In genomic region chr11:95688981-95689380, GRCm38 (mm10) we compare ENCODE assay signal across 9 mouse cellular contexts. TPM values are rescaled to one million over a fixed set of nuclear protein-coding genes. Genes with fewer than 3 reads are reported as not detected.
DNase-seq lines count a peak whose midpoint lies in the region; ATAC-seq and TF ChIP-seq lines count a peak whose summit lies in the region.
"Had no signal": no experiment of that assay in that cellular context is flagged by ENCODE, and none has a peak within 500 bp of the region (broad histone marks: within the 10 kb centered on the region; RNA-seq: fewer than 3 reads in every experiment).

No protein-coding gene starts in this region.

- no peak overlapping the region for H3K4me3 ChIP-seq in kidney, embryonic 16.5 days (ENCODE audit: low read length)
- H3K4me3 ChIP-seq in kidney, embryonic 14.5 days (ENCODE audit: low read length): no peak overlapping the region
- peak overlapping the region; percentile 13 for H3K4me3 ChIP-seq in brown adipose tissue, adult 24 weeks (ENCODE audit: insufficient read depth, low read depth, low read length)
- no peak overlapping the region for H3K4me3 ChIP-seq in macrophage (ENCODE audit: inconsistent target)
- H3K4me3 ChIP-seq in cerebellum, adult 2 months (replicated peaks; ENCODE audit: insufficient read depth, low read depth, low read length): no peak overlapping the region
- no peak overlapping the region for H3K4me3 ChIP-seq in forebrain, embryonic 14.5 days (ENCODE audit: low read depth, low read length)
- H3K4me3 ChIP-seq: neural tube, embryonic 12.5 days had no signal

- TF ChIP-seq CTCF in cerebellum, adult 2 months (IDR thresholded peaks at IDR 0.05; ENCODE audit: borderline replicate concordance, insufficient read depth, low read depth, low read length): no peak

- no peaks in the 10 kb centered on the region for H3K79me2 ChIP-seq in macrophage (ENCODE audit: inconsistent target)

- DNase-seq in cerebellum, adult 2 months: no peak
- no peak for DNase-seq in adrenal gland, adult 2 months
- no peak for DNase-seq in forebrain, embryonic 14.5 days (ENCODE audit: low spot score)

- peaks cover 8% of the 10 kb centered on the region; the same call in 1 of the 2 replicates for H3K4me1 ChIP-seq in kidney, embryonic 16.5 days (ENCODE audit: insufficient read depth, low read length)
- peaks cover 10% of the 10 kb centered on the region; the same call in 1 of the 2 replicates for H3K4me1 ChIP-seq in kidney, embryonic 14.5 days (ENCODE audit: control insufficient read depth, insufficient read depth, low read length)
- H3K4me1 ChIP-seq in brown adipose tissue, adult 24 weeks (ENCODE audit: control insufficient read depth, insufficient read depth, insufficient read length, low read length): peaks cover 10% of the 10 kb centered on the region
- no peaks in the 10 kb centered on the region for H3K4me1 ChIP-seq in cerebellum, adult 2 months (ENCODE audit: control insufficient read depth, insufficient read depth, low read length)
- no peaks in the 10 kb centered on the region for H3K4me1 ChIP-seq in forebrain, embryonic 14.5 days (ENCODE audit: control insufficient read depth, insufficient read depth, low read length)
- H3K4me1 ChIP-seq: neural tube, embryonic 12.5 days had no signal

- H3K27ac ChIP-seq in kidney, embryonic 16.5 days (ENCODE audit: low read length): peak overlapping the region; percentile 78
- H3K27ac ChIP-seq in kidney, embryonic 14.5 days (ENCODE audit: low read depth, low read length): no peak overlapping the region
- peak overlapping the region; percentile 81 for H3K27ac ChIP-seq in brown adipose tissue, adult 24 weeks (replicated peaks; ENCODE audit: low read depth, low read length)
- H3K27ac ChIP-seq in macrophage: peak overlapping the region; percentile 98
- H3K27ac ChIP-seq in cerebellum, adult 2 months (ENCODE audit: insufficient read depth, low read length): no peak overlapping the region
- no peak overlapping the region for H3K27ac ChIP-seq in forebrain, embryonic 14.5 days (ENCODE audit: low read depth, low read length)
- H3K27ac ChIP-seq: neural tube, embryonic 12.5 days had no signal

- TF ChIP-seq POLR2A in cerebellum, adult 2 months (IDR thresholded peaks at IDR 0.05; ENCODE audit: borderline replicate concordance, insufficient read depth, low read length): no peak

- no peaks in the 10 kb centered on the region for H3K36me3 ChIP-seq in kidney, embryonic 16.5 days (ENCODE audit: insufficient read depth, low read length)
- no peaks in the 10 kb centered on the region for H3K36me3 ChIP-seq in kidney, embryonic 14.5 days (ENCODE audit: control insufficient read depth, insufficient read depth, low read length)
- H3K36me3 ChIP-seq in macrophage (ENCODE audit: inconsistent target): no peaks in the 10 kb centered on the region
- H3K36me3 ChIP-seq in forebrain, embryonic 14.5 days (ENCODE audit: control insufficient read depth, insufficient read depth, low read length): no peaks in the 10 kb centered on the region
- H3K36me3 ChIP-seq: neural tube, embryonic 12.5 days had no signal

- H3K4me2 ChIP-seq in kidney, embryonic 16.5 days (replicated peaks; ENCODE audit: low read depth, low read length): no peak overlapping the region
- H3K4me2 ChIP-seq in kidney, embryonic 14.5 days (replicated peaks; ENCODE audit: low read depth, low read length): no peak overlapping the region
- H3K4me2 ChIP-seq in forebrain, embryonic 14.5 days (ENCODE audit: low read length): no peak overlapping the region
- H3K4me2 ChIP-seq: neural tube, embryonic 12.5 days had no signal

- 53% methylated on average over 7 of the region's 7 CpGs for WGBS in kidney, embryonic 16.5 days
- WGBS in kidney, embryonic 14.5 days: 51% methylated on average over 7 of the region's 7 CpGs
- WGBS in macrophage (ENCODE audit: missing documents): 4% methylated on average over 7 of the region's 7 CpGs
- 59% methylated on average over 7 of the region's 7 CpGs for WGBS in cerebellum, adult 2 months
- 75% methylated on average over 7 of the region's 7 CpGs for WGBS in forebrain, embryonic 14.5 days

- H3K9ac ChIP-seq in kidney, embryonic 16.5 days (replicated peaks; ENCODE audit: low read length): no peak overlapping the region
- no peak overlapping the region for H3K9ac ChIP-seq in kidney, embryonic 14.5 days (ENCODE audit: low read depth, low read length)
- no peak overlapping the region for H3K9ac ChIP-seq in forebrain, embryonic 14.5 days (ENCODE audit: low read length)
- H3K9ac ChIP-seq: neural tube, embryonic 12.5 days had no signal

- H3K27me3 ChIP-seq in kidney, embryonic 16.5 days (ENCODE audit: insufficient read depth, low read length): no peaks in the 10 kb centered on the region
- no peaks in the 10 kb centered on the region for H3K27me3 ChIP-seq in kidney, embryonic 14.5 days (ENCODE audit: control insufficient read depth, insufficient read depth, low read length)
- no peaks in the 10 kb centered on the region for H3K27me3 ChIP-seq in cerebellum, adult 2 months (ENCODE audit: control insufficient read depth, insufficient read depth, low read length)
- no peaks in the 10 kb centered on the region for H3K27me3 ChIP-seq in forebrain, embryonic 14.5 days (replicated peaks; ENCODE audit: control insufficient read depth, insufficient read depth, low read length)

- no peak for ATAC-seq in kidney, embryonic 16.5 days (ENCODE audit: low FRiP score, low TSS enrichment)
- ATAC-seq in kidney, embryonic 14.5 days (ENCODE audit: low FRiP score, low TSS enrichment): no peak
- ATAC-seq in hematopoietic stem cell, adult 5-6 weeks (replicated peaks in 1 of 2; ENCODE audit: insufficient read depth in 1 of 2, low FRiP score in 2 of 2, low TSS enrichment in 1 of 2, low read depth in 1 of 2, poor library complexity in 2 of 2, severe bottlenecking in 2 of 2): peak; percentile 25 to 26; a peak in 3 of 4 replicates
- ATAC-seq in forebrain, embryonic 14.5 days: no peak

- no peaks in the 10 kb centered on the region for H3K9me3 ChIP-seq in kidney, embryonic 16.5 days (ENCODE audit: low read length)
- no peaks in the 10 kb centered on the region for H3K9me3 ChIP-seq in kidney, embryonic 14.5 days (ENCODE audit: control insufficient read depth, low read length)
- no peaks in the 10 kb centered on the region for H3K9me3 ChIP-seq in forebrain, embryonic 14.5 days (replicated peaks; ENCODE audit: control insufficient read depth, low read length)
- H3K9me3 ChIP-seq: neural tube, embryonic 12.5 days had no signal

RNA-seq across cellular contexts. Expression of gene Phb, which starts 22.2 kb away (rescaled TPM):
- polyA plus RNA-seq in kidney, embryonic 16.5 days (2015; fragmentation: Nextera tagmentation; extraction: Ambion mirVana): 258 and 288 TPM in 2 replicates
- 261 and 268 TPM in 2 replicates for polyA plus RNA-seq in kidney, embryonic 14.5 days (2014; fragmentation: Nextera tagmentation; extraction: Ambion mirVana)
- 256 and 422 TPM in 2 replicates for polyA plus RNA-seq in brown adipose tissue, adult 24 weeks (2012; ENCODE audit: insufficient read depth, insufficient read length, missing spikeins)
- 76.0 and 90.7 TPM in 2 replicates for total RNA-seq in hematopoietic stem cell, adult 5-6 weeks (2017)
- 100 to 1,000 TPM in 2 of 26 experiments, 10 to 100 TPM in 24; 28.4 to 130 (median 52.8) TPM for total RNA-seq in macrophage (2018; cell fraction: chromatin; rRNA removed)
- 10 to 100 TPM; 33.5 to 62.3 (median 44.5) TPM for total RNA-seq in macrophage (2018; cell fraction: cytosol; rRNA removed)
- 10 to 100 TPM; 16.1 to 63.1 (median 36.5) TPM for total RNA-seq in macrophage (2018; cell fraction: nucleus; rRNA removed)
- polyA plus RNA-seq in macrophage (2018): 67.1 to 111 TPM (median 84.1 TPM) in 3 replicates
- 241 and 253 TPM in 2 replicates for polyA plus RNA-seq in cerebellum, adult 2 months (2012; rRNA removed)
- 100 to 1,000 TPM; 204 to 395 TPM for total RNA-seq in adrenal gland, adult 2 months (2021)
- polyA plus RNA-seq in adrenal gland, adult 2 months (2012; rRNA removed): 125 and 220 TPM in 2 replicates
- 215 and 222 TPM in 2 replicates for polyA plus RNA-seq in forebrain, embryonic 14.5 days (2014; fragmentation: Nextera tagmentation; extraction: Ambion mirVana)

RNA-seq across cellular contexts. Expression of gene Zfp652, which starts 23.5 kb away (rescaled TPM):
- polyA plus RNA-seq in kidney, embryonic 16.5 days (2015; fragmentation: Nextera tagmentation; extraction: Ambion mirVana): 22.6 and 24.0 TPM in 2 replicates
- 13.5 and 13.8 TPM in 2 replicates for polyA plus RNA-seq in kidney, embryonic 14.5 days (2014; fragmentation: Nextera tagmentation; extraction: Ambion mirVana)
- polyA plus RNA-seq in brown adipose tissue, adult 24 weeks (2012; ENCODE audit: insufficient read depth, insufficient read length, missing spikeins): 8.9 and 12.0 TPM in 2 replicates
- 21.9 and 26.4 TPM in 2 replicates for total RNA-seq in hematopoietic stem cell, adult 5-6 weeks (2017)
- total RNA-seq in macrophage (2018; cell fraction: chromatin; rRNA removed): 10 to 100 TPM in 20 of 26 experiments, 1 to 10 TPM in 6; 3.0 to 59.5 (median 33.4) TPM
- total RNA-seq in macrophage (2018; cell fraction: cytosol; rRNA removed): 10 to 100 TPM in 24 of 26 experiments, 1 to 10 TPM in 2; 6.1 to 53.2 (median 16.7) TPM
- total RNA-seq in macrophage (2018; cell fraction: nucleus; rRNA removed): 10 to 100 TPM in 22 of 26 experiments, 1 to 10 TPM in 4; 7.5 to 68.1 (median 28.6) TPM
- polyA plus RNA-seq in macrophage (2018): 17.9 to 26.2 TPM (median 25.2 TPM) in 3 replicates
- polyA plus RNA-seq in cerebellum, adult 2 months (2012; rRNA removed): 30.0 and 30.1 TPM in 2 replicates
- total RNA-seq in adrenal gland, adult 2 months (2021): 10 to 100 TPM; 39.6 to 40.7 TPM
- 20.7 and 24.9 TPM in 2 replicates for polyA plus RNA-seq in adrenal gland, adult 2 months (2012; rRNA removed)
- polyA plus RNA-seq in forebrain, embryonic 14.5 days (2014; fragmentation: Nextera tagmentation; extraction: Ambion mirVana): 11.7 and 13.2 TPM in 2 replicates

RNA-seq across cellular contexts. Expression of gene B130006D01Rik, which starts 34.4 kb away (rescaled TPM):
- polyA plus RNA-seq in kidney, embryonic 16.5 days (2015; fragmentation: Nextera tagmentation; extraction: Ambion mirVana): 1.1 and 1.8 TPM in 2 replicates
- 1.5 and 1.6 TPM in 2 replicates for polyA plus RNA-seq in kidney, embryonic 14.5 days (2014; fragmentation: Nextera tagmentation; extraction: Ambion mirVana)
- polyA plus RNA-seq in brown adipose tissue, adult 24 weeks (2012; ENCODE audit: insufficient read depth, insufficient read length, missing spikeins): not detected in 2 replicates
- 1.6 and 1.7 TPM in 2 replicates for total RNA-seq in hematopoietic stem cell, adult 5-6 weeks (2017)
- 10 to 100 TPM in 14 of 26 experiments, 1 to 10 TPM in 12; 2.5 to 48.9 (median 13.2) TPM for total RNA-seq in macrophage (2018; cell fraction: chromatin; rRNA removed)
- total RNA-seq in macrophage (2018; cell fraction: cytosol; rRNA removed): 1 to 10 TPM in 3 of 26 experiments, under 1 TPM in 15, not detected in 8; 0.03 to 1.2 (median 0.13) TPM
- 10 to 100 TPM in 7 of 26 experiments, 1 to 10 TPM in 17, under 1 TPM in 2; 0.54 to 30.1 (median 3.9) TPM for total RNA-seq in macrophage (2018; cell fraction: nucleus; rRNA removed)
- polyA plus RNA-seq in macrophage (2018): 0.11 to 0.15 TPM (median 0.11 TPM) in 3 replicates
- 0.69 and 0.70 TPM in 2 replicates for polyA plus RNA-seq in cerebellum, adult 2 months (2012; rRNA removed)
- under 1 TPM; 0.58 to 0.76 TPM for total RNA-seq in adrenal gland, adult 2 months (2021)
- polyA plus RNA-seq in adrenal gland, adult 2 months (2012; rRNA removed): 0.07 TPM in 1 of 2 replicates, not detected in the other
- 0.43 and 0.95 TPM in 2 replicates for polyA plus RNA-seq in forebrain, embryonic 14.5 days (2014; fragmentation: Nextera tagmentation; extraction: Ambion mirVana)

Comparison
In these comparisons a context has a peak if more than half of its experiments do, and no peak if none do; other contexts are left out.
1. H3K27ac ChIP-seq: peak in kidney, embryonic 16.5 days (single experiment), brown adipose tissue, adult 24 weeks (single experiment) and macrophage (single experiment); none in kidney, embryonic 14.5 days (single experiment), cerebellum, adult 2 months (single experiment) and forebrain, embryonic 14.5 days (single experiment).
2. ATAC-seq: peak in hematopoietic stem cell, adult 5-6 weeks (2 of 2); none in kidney, embryonic 16.5 days (single experiment), kidney, embryonic 14.5 days (single experiment) and forebrain, embryonic 14.5 days (single experiment).